Mouse (Mus musculus): Measurements from ENCODE around the gene Psma1.

Gene Psma1

DNA sequence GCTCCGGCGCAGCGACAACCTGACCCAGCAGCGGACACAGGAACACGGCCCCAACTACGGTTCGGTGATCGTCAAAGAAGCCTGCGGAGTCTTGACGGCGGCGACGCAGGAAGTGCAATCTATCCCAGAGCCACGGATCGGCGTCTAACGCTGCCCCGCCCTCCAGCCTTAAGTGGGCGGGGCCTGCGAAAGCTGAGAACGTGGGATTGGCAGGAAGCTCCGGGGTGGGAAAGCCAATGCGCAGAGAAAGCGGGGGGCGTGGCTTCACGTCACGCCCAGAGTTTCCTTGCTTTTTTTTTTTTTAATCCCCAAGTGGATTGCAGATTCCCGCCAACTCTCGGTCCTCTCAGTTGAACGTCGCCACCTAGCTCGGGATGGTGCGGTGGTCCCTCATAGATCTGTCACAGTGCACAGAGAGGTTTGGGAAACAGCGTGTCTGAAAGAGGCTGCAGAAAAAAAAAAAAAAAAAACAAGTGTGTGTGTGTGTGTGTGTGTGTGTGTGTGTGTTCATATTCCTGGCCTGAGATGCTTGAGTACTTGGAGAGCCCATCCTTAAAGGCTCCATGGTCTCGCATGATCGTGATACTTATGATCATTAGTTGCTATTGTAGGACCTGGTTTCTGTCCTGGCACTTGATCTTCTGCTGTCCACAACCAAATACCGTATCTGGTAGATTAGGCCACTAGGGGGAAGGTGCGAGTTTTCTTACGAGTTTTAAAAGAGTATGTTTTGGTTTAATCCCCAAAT is at the start of gene Psma1:
Gene Psma1 (minus strand): TSS at position 114 of the 748 bp plus-strand sequence.
- in situ Hi-C loops (cut with MboI, MseI), result no loop called here

GRCm38 (mm10) chr7:114323527-114323926 is 47.6 kb upstream of the Psma1 start:
- in situ Hi-C loops (cut with MboI, MseI), result no loop called here

GRCm38 (mm10) chr7:114322531-114323441 is 46.9 kb upstream of the Psma1 start:
- in situ Hi-C loops (cut with MboI, MseI), result no loop called here

DNA sequence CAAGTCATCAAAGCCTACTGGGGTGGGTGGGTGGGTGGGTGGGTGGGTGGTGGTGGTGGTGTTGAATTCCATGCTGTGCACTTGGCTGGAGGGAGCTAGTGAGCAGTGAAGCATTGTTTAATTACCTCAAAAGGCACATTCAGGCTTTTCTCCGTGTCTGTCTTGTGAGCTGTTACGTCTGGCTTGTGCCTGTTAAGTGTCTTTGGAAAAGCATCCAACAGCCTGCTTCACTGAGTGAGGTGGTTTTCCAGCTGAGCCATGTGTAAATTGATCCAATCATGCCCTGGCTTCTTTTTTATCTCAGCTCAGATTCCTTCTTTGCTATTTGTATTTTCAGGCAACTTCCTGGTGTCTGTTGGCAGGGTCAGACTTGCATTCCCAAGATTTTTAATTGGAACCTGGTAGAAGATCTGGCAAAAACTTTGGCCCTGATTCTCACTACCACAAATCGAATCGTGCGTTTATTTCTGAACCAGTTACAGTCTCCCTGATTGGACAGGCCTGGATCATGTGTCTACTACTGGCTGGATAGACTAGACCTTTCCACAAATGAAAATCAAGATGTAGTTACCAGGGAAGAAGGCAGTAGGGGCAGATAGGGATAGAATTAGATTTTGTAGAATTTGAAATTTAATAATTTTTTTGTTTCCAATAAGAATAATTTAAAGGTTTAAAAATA is 45.9 kb upstream of the Psma1 start:
- in situ Hi-C loops (cut with MboI, MseI), result no loop called here

GRCm38 (mm10) chr7:114317896-114318295 is 42.0 kb upstream of the Psma1 start:
- in situ Hi-C loops (cut with MboI, MseI), result no loop called here

DNA sequence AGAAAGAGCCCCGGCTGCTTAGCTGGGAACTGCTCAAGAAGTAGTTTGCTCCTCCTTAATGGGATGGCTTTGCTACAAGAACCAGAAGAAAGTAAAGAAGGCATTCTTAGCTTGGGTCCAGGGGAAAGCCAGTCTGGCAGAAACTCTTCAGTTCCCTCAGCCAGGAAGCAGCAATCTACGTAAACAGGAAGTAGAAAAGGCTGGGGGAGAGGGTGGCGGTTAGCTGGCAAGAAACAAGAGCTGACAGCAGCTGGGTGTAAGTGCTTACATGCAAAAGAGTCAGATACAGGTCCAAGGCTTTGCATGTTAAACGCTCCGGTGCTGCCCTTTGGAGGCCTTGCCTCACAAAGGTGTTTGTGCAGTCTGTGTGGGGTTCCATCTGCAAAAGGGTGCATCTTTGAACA is 41.5 kb upstream of the Psma1 start:
- in situ Hi-C loops (cut with MboI, MseI), result no loop called here

GRCm38 (mm10) chr7:114316361-114316871 is 40.5 kb upstream of the Psma1 start:
- in situ Hi-C loops (cut with MboI, MseI), result no loop called here

GRCm38 (mm10) chr7:114311209-114311608 is 35.3 kb upstream of the Psma1 start:
- in situ Hi-C loops (cut with MboI, MseI), result no loop called here

GRCm38 (mm10) chr7:114309020-114309419 is 33.1 kb upstream of the Psma1 start:
- in situ Hi-C loops (cut with MboI, MseI), result no loop called here

DNA sequence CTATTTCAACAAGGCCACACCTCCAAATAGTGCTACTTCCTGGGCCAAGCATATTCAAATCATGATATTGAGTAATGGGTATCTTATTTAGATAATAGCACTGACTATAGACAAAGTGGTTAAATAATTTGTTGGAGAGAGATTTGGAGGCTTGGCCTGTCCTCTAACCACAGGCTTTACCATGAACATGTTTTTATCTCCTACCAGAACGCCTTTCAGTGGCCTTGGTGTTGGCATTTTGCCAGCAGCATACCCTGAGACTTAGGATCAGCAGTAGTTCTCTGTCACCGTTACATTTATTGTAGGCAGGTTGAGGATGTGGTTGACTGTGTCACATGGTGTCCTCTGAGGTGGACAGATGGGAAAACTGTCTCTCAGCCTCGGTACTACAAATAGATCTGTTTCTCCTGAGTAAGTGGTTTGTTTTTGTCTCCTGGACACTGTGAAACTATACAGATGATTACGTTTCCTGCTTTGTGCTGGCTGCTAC is 25.4 kb upstream of the Psma1 start:
- in situ Hi-C loops (cut with MboI, MseI), result no loop called here

GRCm38 (mm10) chr7:114300782-114301181 is 24.9 kb upstream of the Psma1 start:
- in situ Hi-C loops (cut with MboI, MseI), result no loop called here

- in situ Hi-C loops (cut with MboI, MseI), result no loop called here
Observed at GRCm38 (mm10) chr7:114299247-114299646, 23.3 kb upstream of the Psma1 start.

DNA sequence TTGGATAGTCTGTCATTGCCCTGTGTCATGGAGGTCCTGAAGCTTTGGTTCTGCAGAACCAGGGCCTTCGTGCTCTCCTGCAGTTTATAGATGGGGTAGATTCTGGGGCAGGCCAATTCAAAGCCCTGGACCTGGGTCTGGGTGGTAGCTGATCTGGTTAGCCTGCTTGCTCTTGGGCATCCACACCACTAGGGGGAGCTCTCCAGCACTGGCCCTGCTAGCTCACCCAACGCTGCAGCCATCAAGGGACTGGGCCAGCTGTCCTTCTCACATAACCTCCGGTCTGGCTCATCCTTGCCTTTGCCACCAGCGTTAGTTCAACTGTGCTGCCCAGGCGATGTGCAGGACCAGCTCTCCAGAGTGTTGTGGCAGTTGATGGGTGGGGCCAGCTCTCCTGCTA is 18.8 kb upstream of the Psma1 start:
- in situ Hi-C loops (cut with MboI, MseI), result no loop called here

DNA sequence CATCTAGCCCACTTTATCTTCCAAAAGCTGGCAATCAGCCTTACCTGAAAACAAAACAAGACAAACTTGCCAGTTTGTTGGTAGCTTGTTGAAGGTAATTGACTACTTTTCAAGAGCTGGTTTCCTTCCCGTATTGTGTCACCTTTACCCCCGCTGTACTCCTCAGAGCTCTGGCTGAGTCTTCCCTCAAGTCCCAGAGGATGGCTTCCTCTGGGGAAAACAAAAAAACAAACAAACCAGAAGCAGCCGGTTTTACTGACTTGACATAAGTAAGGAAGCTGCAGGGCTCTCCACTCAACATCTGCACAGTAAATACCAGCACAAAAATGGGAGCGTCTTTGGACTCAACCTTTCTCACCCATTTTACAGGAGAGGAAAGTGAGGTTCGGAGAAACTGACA is 18.0 kb upstream of the Psma1 start:
- in situ Hi-C loops (cut with MboI, MseI), result no loop called here

- in situ Hi-C loops (cut with MboI, MseI), result no loop called here
Observed at GRCm38 (mm10) chr7:114292501-114292971, 16.6 kb upstream of the Psma1 start.

GRCm38 (mm10) chr7:114291461-114292335 is 15.8 kb upstream of the Psma1 start:
- in situ Hi-C loops (cut with MboI, MseI), result no loop called here

DNA sequence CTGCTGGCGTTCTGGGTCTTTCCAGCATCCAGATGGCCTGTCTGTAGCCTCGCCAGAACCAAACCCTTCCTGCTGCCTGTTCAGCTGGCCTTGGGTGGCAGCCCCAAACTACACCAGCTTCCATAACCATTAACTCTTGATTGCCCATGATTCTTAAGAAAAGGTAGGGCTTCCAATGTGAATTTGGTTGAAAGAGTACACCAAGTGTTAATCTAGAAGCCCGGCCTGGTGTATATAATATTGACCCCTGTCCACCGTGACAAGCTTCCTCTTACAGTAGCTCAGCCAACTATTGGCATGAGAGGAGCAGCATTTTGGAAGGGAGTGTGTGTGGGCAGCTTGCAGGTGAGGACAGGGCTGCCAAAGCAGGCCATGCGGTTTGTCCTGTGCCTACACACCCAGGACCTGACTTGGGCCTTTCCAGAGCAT is 14.2 kb upstream of the Psma1 start:
- in situ Hi-C loops (cut with MboI, MseI), result no loop called here

DNA sequence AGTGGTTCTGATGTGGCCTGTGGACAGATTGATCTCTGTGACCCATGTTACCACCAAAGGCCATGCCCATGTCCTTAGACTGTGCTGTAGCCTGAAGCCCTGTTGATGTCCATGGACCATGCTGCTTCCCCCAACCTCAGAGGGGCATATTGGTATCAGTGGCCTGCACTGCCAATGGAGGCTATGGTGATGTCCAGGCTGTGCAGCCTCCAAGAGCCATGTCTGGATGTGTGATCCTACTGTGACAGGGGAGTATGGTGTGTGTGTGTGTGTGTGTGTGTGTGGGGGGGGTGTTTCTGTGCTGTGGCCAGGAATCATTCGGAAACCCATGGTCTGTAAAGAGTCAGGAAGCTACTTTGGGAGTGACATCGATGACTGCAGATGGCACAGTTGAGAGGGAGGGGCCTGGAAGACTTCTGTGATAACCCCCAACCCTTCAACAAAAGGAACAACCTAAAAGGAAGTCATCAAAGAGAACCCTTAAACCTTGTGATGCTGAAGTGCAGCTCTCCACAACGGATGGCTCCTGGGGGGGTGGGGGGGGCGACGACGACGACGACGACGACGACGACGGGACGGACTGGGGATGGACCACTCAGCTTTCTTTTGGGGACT is 8.5 kb upstream of the Psma1 start:
- in situ Hi-C loops (cut with MboI, MseI), result loop anchor here (10.0 kb wide), 2 partner anchors 130 to 210 kb away; partner anchors contain the start of gene Pde3b

DNA sequence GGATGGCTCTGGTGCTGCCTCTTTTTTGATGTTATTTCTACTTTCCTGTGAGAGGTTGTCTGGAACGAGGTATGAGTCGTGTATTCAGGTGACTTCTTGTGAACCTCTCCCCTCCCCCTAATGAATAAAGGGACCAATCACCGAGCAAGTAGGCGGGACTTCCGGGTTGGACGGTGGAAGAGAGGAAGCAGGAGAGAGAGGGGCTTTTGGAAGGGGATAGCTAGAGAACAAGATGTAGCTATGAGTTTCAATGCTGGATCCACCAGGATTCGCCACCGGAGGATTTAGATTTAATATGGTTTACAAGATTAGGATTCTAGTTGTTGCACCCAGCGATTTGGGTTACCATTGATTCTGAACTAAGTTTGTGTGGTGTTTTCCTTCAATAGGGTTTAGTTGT is 7.1 kb upstream of the Psma1 start:
- in situ Hi-C loops (cut with MboI, MseI), result loop anchor here (10.0 kb wide), 2 partner anchors 132 to 212 kb away; partner anchors contain the start of gene Pde3b

DNA sequence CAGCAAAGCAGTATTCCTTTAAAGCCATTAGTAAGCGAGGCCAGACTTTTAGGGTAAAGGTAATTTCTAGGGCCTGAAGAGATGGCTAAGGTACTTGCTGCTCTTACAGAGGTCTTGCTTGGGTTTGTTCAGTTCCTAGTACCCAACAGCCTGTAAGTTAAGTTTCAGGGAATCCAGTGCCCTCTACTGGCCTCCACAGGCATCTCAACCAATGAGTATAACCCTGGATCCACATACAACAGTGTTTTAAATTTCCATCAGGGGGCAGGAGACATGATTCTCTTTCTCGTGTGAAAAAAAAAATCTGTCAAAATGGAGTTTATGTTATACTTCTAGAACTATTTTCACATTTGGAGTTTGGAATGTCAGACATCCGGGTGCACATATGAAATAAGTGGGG is 5.8 kb upstream of the Psma1 start:
- in situ Hi-C loops (cut with MboI, MseI), result loop anchor here (10.0 kb wide), 2 partner anchors 133 to 213 kb away; partner anchors contain the start of gene Pde3b
